Mouse (Mus musculus) intestine, postnatal 0 days (tissue): ENCODE measurements at regions not wholly inside any gene's neighbourhood (a gene's known extent, or its start where the extent isn't known, plus 50 kb on each side); places are given as distances from the start of the nearest gene placed in this dataset.

ENCODE experiments used
- ATAC-seq: fragments of 200-750 bp; cut with Nextera tagmentation; 2 replicates; pipeline ENCODE4 v1.8.0; 2017; ENCODE audit warnings: mild to moderate bottlenecking, moderate TSS enrichment, moderate library complexity
- H3K27ac ChIP-seq: fragments of 300-500 bp; sonication (generic); 2 replicates; pipeline ENCODE4 v1.5.1; 2014; ENCODE audit warnings: mild to moderate bottlenecking, low read depth, low read length, moderate library complexity
- H3K27me3 ChIP-seq: fragments of 300-500 bp; sonication (generic); replicated peaks from 2 replicates; pipeline ENCODE4 v1.6.1; 2014; ENCODE audit warnings: low read length, mixed read lengths; ENCODE audit not compliant: control insufficient read depth, insufficient read depth
- H3K36me3 ChIP-seq: fragments of 300-500 bp; sonication (generic); 2 replicates; pipeline ENCODE4 v1.6.1; 2014; ENCODE audit warnings: mild to moderate bottlenecking, moderate library complexity; ENCODE audit not compliant: control insufficient read depth, insufficient read depth
- H3K4me1 ChIP-seq: fragments of 300-500 bp; sonication (generic); replicated peaks from 2 replicates; pipeline ENCODE4 v1.6.1; 2014; ENCODE audit warnings: antibody characterized with exemption, low read length, mixed read lengths; ENCODE audit not compliant: control insufficient read depth, insufficient read depth
- H3K4me2 ChIP-seq: fragments of 300-500 bp; sonication (generic); replicated peaks from 2 replicates; pipeline ENCODE4 v1.6.1; 2014; ENCODE audit warnings: low read depth, mild to moderate bottlenecking, moderate library complexity
- H3K4me3 ChIP-seq: fragments of 300-500 bp; sonication (generic); 2 replicates; pipeline ENCODE4 v1.5.1; 2014; ENCODE audit warnings: low read depth, low read length
- H3K9ac ChIP-seq: fragments of 300-500 bp; sonication (generic); 2 replicates; pipeline ENCODE4 v1.6.1; 2014; ENCODE audit warnings: mild to moderate bottlenecking, low read depth, low read length
- H3K9me3 ChIP-seq: fragments of 300-500 bp; sonication (generic); 2 replicates; pipeline ENCODE4 v1.6.1; 2016; ENCODE audit warnings: mixed run types; ENCODE audit not compliant: control insufficient read depth
- CTCF ChIP-seq: sonication (generic); IDR thresholded peaks from 2 replicates; pipeline ENCODE4 v1.5.1; 2016; ENCODE audit warnings: low read depth, mild to moderate bottlenecking, control low read depth, antibody characterized with exemption, moderate library complexity
- WGBS: fragments of 180-500 bp; shearing (Covaris S2); extraction: QIAGEN DNeasy Blood & Tissue Kit; methylation state at CpG from one replicate; pipeline ENCODE4 v1.1.7; 2014; 5-methylcytosine and 5-hydroxymethylcytosine counted together

DNA sequence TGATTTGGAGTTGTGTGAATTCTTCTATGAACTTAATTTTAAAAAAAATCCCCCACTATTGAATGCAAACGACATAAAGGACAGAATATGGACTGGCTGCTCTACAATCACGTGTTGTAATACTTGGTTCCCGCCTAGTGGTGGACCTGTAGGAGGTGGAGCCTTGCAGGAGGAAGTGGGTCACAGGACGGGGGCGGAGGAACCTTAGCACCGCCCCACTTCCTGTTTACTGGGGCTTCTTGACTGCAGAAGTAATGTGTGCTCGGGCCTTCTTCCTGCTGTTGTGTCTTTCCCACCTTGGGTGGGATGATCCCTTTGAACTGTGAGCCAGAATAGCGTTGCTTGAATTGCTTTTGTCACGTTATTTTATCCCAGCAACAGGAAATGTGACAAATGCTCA is 52.2 kb upstream of the Tmem108 start:
- ATAC-seq = no peak

DNA sequence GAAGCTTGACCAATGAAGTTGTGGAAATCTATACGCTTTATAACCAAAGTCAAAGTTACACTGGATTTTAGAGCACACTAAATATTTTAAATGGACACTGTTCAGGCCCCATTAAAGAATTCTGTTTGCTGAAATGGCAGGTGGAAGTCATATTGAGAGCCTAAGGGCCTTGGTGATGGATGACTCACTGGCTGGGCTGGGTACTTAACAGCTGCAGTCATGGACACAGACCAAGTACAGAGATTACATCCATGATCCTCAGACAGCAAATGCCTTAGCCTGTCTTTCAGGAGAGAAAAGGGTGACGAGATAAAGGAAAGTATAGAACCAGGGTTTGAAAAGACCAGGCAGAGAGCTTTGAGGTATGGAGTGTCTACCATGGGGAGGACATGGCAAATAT is 57.4 kb upstream of the Tmem108 start:
- H3K9me3 ChIP-seq = no peaks in the 10 kb centered on the region
- H3K4me3 ChIP-seq = no peak overlapping the region
- no peak overlapping the region for H3K4me2 ChIP-seq
- no peak for TF ChIP-seq CTCF
- H3K9ac ChIP-seq = no peak overlapping the region
- WGBS = 81% methylated on average over 2 of the region's 2 CpGs
- H3K36me3 ChIP-seq = no peaks in the 10 kb centered on the region
- no peaks in the 10 kb centered on the region for H3K4me1 ChIP-seq
- ATAC-seq = no peak
- H3K27me3 ChIP-seq = no peaks in the 10 kb centered on the region
- no peak overlapping the region for H3K27ac ChIP-seq

More for the DNA sequence above, 52.2 kb upstream of the Tmem108 start:
- H3K4me3 ChIP-seq = no peak overlapping the region
- 88% methylated on average over 9 of the region's 9 CpGs for WGBS
- no peak overlapping the region for H3K27ac ChIP-seq
- H3K4me2 ChIP-seq = no peak overlapping the region
- no peaks in the 10 kb centered on the region for H3K27me3 ChIP-seq
- TF ChIP-seq CTCF = no peak
- H3K9ac ChIP-seq = no peak overlapping the region
- no peaks in the 10 kb centered on the region for H3K36me3 ChIP-seq
- no peaks in the 10 kb centered on the region for H3K9me3 ChIP-seq
- H3K4me1 ChIP-seq = no peaks in the 10 kb centered on the region

DNA sequence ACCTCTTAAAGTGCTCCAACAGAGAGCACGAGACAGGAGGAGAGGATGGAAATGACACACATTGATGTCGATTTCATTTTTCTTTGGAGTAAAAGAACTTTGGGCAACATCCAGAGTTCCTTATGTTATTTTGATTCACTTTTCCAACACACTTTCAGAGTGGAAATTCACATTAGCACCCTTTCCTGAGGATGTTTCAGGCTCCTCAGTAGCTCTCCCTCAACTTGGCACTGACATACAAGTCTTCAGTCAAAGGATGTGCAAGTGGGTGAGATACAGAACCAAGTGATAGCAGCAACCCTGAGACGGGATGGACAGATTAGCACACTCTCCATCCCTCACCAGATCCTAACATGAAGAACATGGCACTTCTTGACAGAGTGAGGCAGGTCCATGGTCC is 60.0 kb upstream of the Tmem108 start:
- H3K9ac ChIP-seq = no peak overlapping the region
- no peak overlapping the region for H3K4me2 ChIP-seq
- no peaks in the 10 kb centered on the region for H3K36me3 ChIP-seq
- no peak overlapping the region for H3K4me3 ChIP-seq
- 78% methylated on average over 3 of the region's 3 CpGs for whole genome bisulfite sequencing
- no peaks in the 10 kb centered on the region for H3K4me1 ChIP-seq
- H3K9me3 ChIP-seq = no peaks in the 10 kb centered on the region
- ATAC-seq = no peak
- no peak for TF ChIP-seq CTCF
- no peak overlapping the region for H3K27ac ChIP-seq
- H3K27me3 ChIP-seq = no peaks in the 10 kb centered on the region

DNA sequence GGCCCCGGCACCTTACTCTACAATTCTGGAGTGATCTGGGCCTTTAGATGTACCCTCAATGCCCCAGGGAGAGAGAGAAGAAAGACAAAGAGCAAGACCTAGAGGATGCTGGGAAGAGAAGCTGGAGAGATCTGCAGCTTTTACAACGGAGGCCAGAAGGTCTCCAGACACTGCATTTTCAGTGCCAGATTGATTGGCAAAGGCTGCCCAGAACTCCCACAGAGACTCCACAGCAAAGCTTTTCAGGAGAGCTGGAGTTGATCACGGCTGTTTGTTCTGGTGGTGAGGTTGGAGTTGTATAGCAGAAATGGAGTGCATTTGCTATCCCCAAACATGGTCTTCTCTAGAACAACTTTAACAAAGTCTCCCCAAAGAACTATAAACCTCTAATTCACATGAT is 61.9 kb upstream of the Tmem108 start:
- H3K9me3 ChIP-seq = no peaks in the 10 kb centered on the region
- no peak for ATAC-seq
- H3K9ac ChIP-seq = no peak overlapping the region
- H3K27ac ChIP-seq = no peak overlapping the region
- no peaks in the 10 kb centered on the region for H3K27me3 ChIP-seq
- H3K4me3 ChIP-seq = no peak overlapping the region
- H3K36me3 ChIP-seq = no peaks in the 10 kb centered on the region
- no peaks in the 10 kb centered on the region for H3K4me1 ChIP-seq
- no peak for TF ChIP-seq CTCF
- H3K4me2 ChIP-seq = no peak overlapping the region
- 66% methylated on average over 3 of the region's 3 CpGs for WGBS

DNA sequence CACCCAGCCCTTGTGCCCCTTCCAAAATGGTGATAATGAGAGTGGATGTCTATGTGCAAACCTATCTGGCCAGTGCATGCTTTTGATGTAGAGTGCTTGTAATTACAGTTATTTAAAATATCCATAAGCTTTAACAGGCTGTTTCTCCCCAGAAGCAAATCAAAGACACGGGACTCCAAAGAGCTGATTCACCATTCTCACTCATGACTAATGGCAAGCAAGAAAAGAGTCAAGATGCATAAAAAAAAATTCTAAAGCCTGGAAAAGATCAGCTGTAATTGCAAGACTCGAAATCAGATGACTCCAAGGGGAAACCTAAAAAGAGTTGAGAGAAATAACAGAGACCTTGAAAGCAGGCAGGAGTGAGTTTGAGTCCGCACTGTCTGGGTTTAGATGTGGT is 79.6 kb upstream of the Tmem108 start:
- Histone ChIP-seq H3K27me3 (no peaks in the 10 kb centered on the region), H3K36me3 (no peaks in the 10 kb centered on the region), H3K4me1 (no peaks in the 10 kb centered on the region), H3K9ac (no peak overlapping the region), H3K4me2 (no peak overlapping the region), H3K9me3 (no peaks in the 10 kb centered on the region), H3K4me3 (no peak overlapping the region), H3K27ac (no peak overlapping the region)
- 74% methylated on average over 3 of the region's 3 CpGs for WGBS
- ATAC-seq = no peak
- TF ChIP-seq CTCF = no peak

DNA sequence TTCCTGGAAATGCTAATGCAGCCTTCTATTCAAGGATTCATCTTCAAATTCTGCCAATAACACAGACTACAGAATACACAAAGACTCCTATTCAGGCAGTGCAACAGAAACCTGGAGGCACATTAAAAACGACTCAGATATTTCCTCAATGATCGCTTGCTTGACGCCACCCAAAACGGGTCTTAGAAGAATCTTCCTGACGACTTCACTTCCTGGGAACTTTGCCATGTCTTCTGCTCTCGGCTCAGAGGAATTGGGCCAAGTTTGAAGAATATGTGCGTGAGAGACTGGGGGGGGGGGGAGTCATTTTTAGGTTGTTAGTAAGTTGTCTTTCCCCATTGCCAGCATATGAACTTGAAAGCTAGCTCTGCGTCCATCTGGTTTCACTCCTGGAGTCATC is 82.2 kb upstream of the Tmem108 start:
- Histone ChIP-seq H3K4me2 (no peak overlapping the region), H3K4me1 (no peaks in the 10 kb centered on the region), H3K9me3 (no peaks in the 10 kb centered on the region), H3K27me3 (no peaks in the 10 kb centered on the region), H3K4me3 (no peak overlapping the region), H3K9ac (no peak overlapping the region), H3K36me3 (no peaks in the 10 kb centered on the region), H3K27ac (no peak overlapping the region)
- no peak for TF ChIP-seq CTCF
- WGBS = 66% methylated on average over 8 of the region's 8 CpGs
- ATAC-seq = no peak

DNA sequence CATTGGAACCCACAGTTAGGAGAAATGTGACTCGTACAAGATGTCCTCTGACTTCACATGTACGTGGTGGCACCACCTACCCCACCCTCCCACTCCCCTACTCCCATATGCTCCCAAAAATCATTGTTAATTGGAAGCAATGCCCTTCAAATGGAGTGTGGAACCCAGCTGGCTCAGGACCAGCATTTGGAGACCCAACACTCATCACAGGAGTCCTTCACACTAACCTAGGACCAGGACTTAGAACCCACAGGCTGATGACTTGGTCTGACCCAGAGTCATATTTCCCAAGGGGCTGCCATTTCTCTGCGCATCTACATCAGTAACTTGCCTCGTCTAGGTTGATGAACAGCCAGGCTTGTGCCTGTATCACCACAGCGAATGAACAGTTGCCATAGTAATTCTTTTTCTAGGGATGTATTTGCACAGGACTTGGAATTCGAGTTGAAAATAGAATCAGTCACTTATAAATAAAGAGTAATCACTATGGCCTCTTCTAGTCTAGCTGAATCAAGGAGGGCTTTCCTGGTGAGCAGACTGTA is 84.3 kb upstream of the Tmem108 start:
- Histone ChIP-seq H3K4me1 (no peaks in the 10 kb centered on the region), H3K9ac (no peak overlapping the region), H3K36me3 (no peaks in the 10 kb centered on the region), H3K4me3 (no peak overlapping the region), H3K4me2 (no peak overlapping the region), H3K9me3 (no peaks in the 10 kb centered on the region), H3K27me3 (no peaks in the 10 kb centered on the region), H3K27ac (no peak overlapping the region)
- no peak for TF ChIP-seq CTCF
- WGBS = 63% methylated on average over 6 of the region's 6 CpGs
- ATAC-seq = no peak
